Mouse (Mus musculus) MEL (cell line): Measurements from ENCODE around the gene Pigs. TPM values are rescaled to one million over a fixed set of nuclear protein-coding genes. Genes with fewer than 3 reads are reported as not detected.

Experiments used
- DNase-seq: peaks from one replicate; pipeline ENCODE4 v3.0.0; 2011; ENCODE audit warnings: low read depth, low spot score
- H3K27ac ChIP-seq: 2 replicates; pipeline ENCODE4 v1.5.1; 2012; ENCODE audit warnings: low read depth, mild to moderate bottlenecking, control low read depth, low read length, moderate library complexity; ENCODE audit not compliant: control insufficient read depth
- H3K27me3 ChIP-seq, 2 experiments: fragments of 150-350 bp in 1 of 2; sonication (generic) in 1 of 2; 2 replicates each; pipeline ENCODE4 v1.6.1; 2012; ENCODE audit warnings: low read length in 2 of 2, mild to moderate bottlenecking in 2 of 2, improper control_type of control experiment in 1 of 2, moderate library complexity in 1 of 2; ENCODE audit not compliant: insufficient read depth in 2 of 2, control insufficient read depth in 1 of 2
- H3K36me3 ChIP-seq, 2 experiments: 2 replicates each; pipeline ENCODE4 v1.6.1; 2012 to 2014; ENCODE audit warnings: low read length in 2 of 2, improper control_type of control experiment in 1 of 2, inconsistent platforms in 1 of 2, mild to moderate bottlenecking in 1 of 2; ENCODE audit not compliant: insufficient read depth in 2 of 2, control insufficient read depth in 1 of 2
- H3K4me1 ChIP-seq, 2 experiments: fragments of 150-350 bp in 1 of 2; sonication (generic) in 1 of 2; 2 replicates each; pipeline ENCODE4 v1.6.1; 2012; ENCODE audit warnings: low read length in 2 of 2, improper control_type of control experiment in 1 of 2, mild to moderate bottlenecking in 1 of 2; ENCODE audit not compliant: insufficient read depth in 2 of 2, control insufficient read depth in 1 of 2
- H3K4me3 ChIP-seq, 2 experiments: fragments of 150-350 bp in 1 of 2; sonication (generic) in 1 of 2; 2 replicates each; pipeline ENCODE4 v1.5.1; 2012; ENCODE audit warnings: low read depth in 2 of 2, low read length in 2 of 2, mild to moderate bottlenecking in 2 of 2, moderate library complexity in 2 of 2, control low read depth in 1 of 2, improper control_type of control experiment in 1 of 2; ENCODE audit not compliant: control insufficient read depth in 1 of 2, insufficient read depth in 1 of 2
- H3K79me2 ChIP-seq: 2 replicates; pipeline ENCODE4 v1.6.1; 2012; ENCODE audit warnings: mild to moderate bottlenecking, low read length, moderate library complexity; ENCODE audit not compliant: control insufficient read depth, poor library complexity, insufficient read depth
- H3K9ac ChIP-seq: 2 replicates; pipeline ENCODE4 v1.6.1; 2012; ENCODE audit warnings: low read depth, mild to moderate bottlenecking, control low read depth, low read length, moderate library complexity; ENCODE audit not compliant: control insufficient read depth, poor library complexity, severe bottlenecking
- H3K9me3 ChIP-seq: fragments of 150-350 bp; sonication (generic); replicated peaks from 2 replicates; pipeline ENCODE4 v1.6.1; 2012; ENCODE audit warnings: mild to moderate bottlenecking, low read length, improper control_type of control experiment, moderate library complexity; ENCODE audit not compliant: insufficient read depth
- BHLHE40 ChIP-seq: IDR thresholded peaks from 2 replicates; pipeline ENCODE4 v1.6.1; 2012; ENCODE audit warnings: low read depth, mild to moderate bottlenecking, inconsistent platforms, low read length, improper control_type of control experiment, borderline replicate concordance
- E2F4 ChIP-seq: IDR thresholded peaks from 2 replicates; pipeline ENCODE4 v1.6.1; 2011; ENCODE audit warnings: low read depth, low read length, improper control_type of control experiment, borderline replicate concordance
- ELF1 ChIP-seq: IDR thresholded peaks from 2 replicates; pipeline ENCODE4 v1.6.1; 2014; ENCODE audit warnings: low read depth, mild to moderate bottlenecking, inconsistent platforms, low read length, improper control_type of control experiment, moderate library complexity
- ETS1 ChIP-seq: IDR thresholded peaks from 2 replicates; pipeline ENCODE4 v1.6.1; 2012; ENCODE audit warnings: low read depth, mild to moderate bottlenecking, inconsistent platforms, low read length, improper control_type of control experiment, moderate library complexity
- GABPA ChIP-seq: IDR thresholded peaks from 2 replicates; pipeline ENCODE4 v1.6.1; 2012; ENCODE audit warnings: low read depth, mild to moderate bottlenecking, inconsistent platforms, low read length, improper control_type of control experiment, moderate library complexity
- HCFC1 ChIP-seq: IDR thresholded peaks from 2 replicates; pipeline ENCODE4 v1.6.1; 2012; ENCODE audit warnings: low read depth, mild to moderate bottlenecking, inconsistent platforms, low read length, improper control_type of control experiment, moderate library complexity
- MAZ ChIP-seq: IDR thresholded peaks from 2 replicates; pipeline ENCODE4 v1.6.1; 2012; ENCODE audit warnings: low read depth, mild to moderate bottlenecking, inconsistent platforms, low read length, improper control_type of control experiment
- MEF2A ChIP-seq: IDR thresholded peaks from 2 replicates; pipeline ENCODE4 v1.6.1; 2014; ENCODE audit warnings: low read depth, mild to moderate bottlenecking, inconsistent platforms, low read length, improper control_type of control experiment; ENCODE audit not compliant: poor library complexity, insufficient replicate concordance, severe bottlenecking; ENCODE audit errors: extremely low read depth
- MYB ChIP-seq: IDR thresholded peaks from 2 replicates; pipeline ENCODE4 v1.6.1; 2011; ENCODE audit warnings: mild to moderate bottlenecking, low read depth, low read length, improper control_type of control experiment
- MYC ChIP-seq: IDR thresholded peaks from 2 replicates; pipeline ENCODE4 v1.6.1; 2011; ENCODE audit warnings: low read depth, mild to moderate bottlenecking, low read length, improper control_type of control experiment, moderate library complexity
- POLR2A ChIP-seq, 2 experiments: IDR thresholded peaks; 2 replicates each; pipeline ENCODE4 v1.6.1; 2011 to 2012; ENCODE audit warnings: low read length in 2 of 2, mild to moderate bottlenecking in 2 of 2, control low read depth in 1 of 2, improper control_type of control experiment in 1 of 2, low read depth in 1 of 2, moderate library complexity in 1 of 2; ENCODE audit not compliant: control insufficient read depth in 1 of 2, insufficient read depth in 1 of 2, poor library complexity in 1 of 2
- POLR2AphosphoS2 ChIP-seq: IDR thresholded peaks from 2 replicates; pipeline ENCODE4 v1.6.1; 2011; ENCODE audit warnings: low read length, improper control_type of control experiment
- RAD21 ChIP-seq: IDR thresholded peaks from 2 replicates; pipeline ENCODE4 v1.6.1; 2011; ENCODE audit warnings: mild to moderate bottlenecking, low read depth, low read length, improper control_type of control experiment
- SMC3 ChIP-seq: IDR thresholded peaks from 2 replicates; pipeline ENCODE4 v1.6.1; 2011; ENCODE audit warnings: low read depth, low read length, improper control_type of control experiment
- TAL1 ChIP-seq: IDR thresholded peaks from 2 replicates; pipeline ENCODE4 v1.6.1; 2012; ENCODE audit warnings: mild to moderate bottlenecking, inconsistent platforms, low read length, moderate library complexity, mixed read lengths
- UBTF ChIP-seq: IDR thresholded peaks from 2 replicates; pipeline ENCODE4 v1.6.1; 2012; ENCODE audit warnings: low read depth, mild to moderate bottlenecking, inconsistent platforms, low read length, improper control_type of control experiment, moderate library complexity, borderline replicate concordance; ENCODE audit not compliant: insufficient read depth
- ZC3H11A ChIP-seq: IDR thresholded peaks from 2 replicates; pipeline ENCODE4 v1.6.1; 2012; ENCODE audit warnings: low read depth, mild to moderate bottlenecking, inconsistent platforms, low read length, improper control_type of control experiment
- ZMIZ1 ChIP-seq: IDR thresholded peaks from 2 replicates; pipeline ENCODE4 v1.6.1; 2012; ENCODE audit warnings: low read depth, mild to moderate bottlenecking, inconsistent platforms, low read length, improper control_type of control experiment, moderate library complexity
- ZNF384 ChIP-seq: IDR thresholded peaks from 2 replicates; pipeline ENCODE4 v1.6.1; 2012; ENCODE audit warnings: low read depth, mild to moderate bottlenecking, inconsistent platforms, low read length, improper control_type of control experiment
- polyA plus RNA-seq, 2 experiments: library from polyadenylated mRNA; stranded (reverse) in 1 of 2; unstranded in 1 of 2; fragments of >175 nt in 1 of 2; fragments of >200 nt in 1 of 2; gene quantifications; 2 replicates each; pipeline versions ENCODE4 v1.2.1 to v1.2.4; 2012; ENCODE audit warnings: low replicate concordance in 2 of 2, low read depth in 1 of 2; ENCODE audit not compliant: insufficient read length in 2 of 2, insufficient read depth in 1 of 2, missing spikeins in 1 of 2
- total RNA-seq: library from RNA; depleted of rRNA; stranded (reverse); fragments of 300-350 nt; gene quantifications from 2 replicates; pipeline ENCODE4 v1.2.3, GENCODE M21; 2012

Pigs gene
- total and polyA plus RNA-seq, 3 experiments: 28.5 to 97.1 (median 51.2) TPM

DNA sequence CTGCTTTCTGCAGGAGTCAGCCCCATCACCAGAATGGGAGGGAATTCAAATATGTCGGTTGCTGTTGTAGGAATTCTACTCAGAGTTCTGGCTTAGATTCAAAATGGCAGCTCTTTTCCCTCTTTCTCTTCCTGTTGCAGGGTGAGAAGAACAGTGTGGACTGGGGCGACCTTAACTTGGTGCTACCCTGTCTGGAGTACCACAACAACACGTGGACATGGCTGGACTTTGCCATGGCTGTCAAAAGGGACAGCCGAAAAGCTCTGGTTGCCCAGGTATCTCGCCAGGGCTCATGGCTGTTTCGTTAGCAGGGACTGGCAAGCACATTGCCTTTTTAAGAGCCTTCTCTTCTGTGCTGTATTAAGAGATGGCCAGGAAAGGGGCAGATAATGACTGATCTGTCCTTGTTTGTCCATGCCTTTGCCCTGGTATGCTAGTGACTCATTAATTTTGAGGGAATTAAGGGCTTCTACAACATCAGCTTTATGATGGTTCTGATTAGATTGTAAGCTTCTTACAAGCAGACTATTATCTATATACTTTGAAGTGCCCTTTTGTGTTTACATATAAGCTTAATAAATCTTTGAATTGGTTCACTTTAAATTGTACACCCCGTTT lies 39.0 kb upstream of the Pigs start:
- H3K4me3 ChIP-seq: no peak overlapping the region
- H3K27me3 ChIP-seq: no peaks in the 10 kb centered on the region
- H3K9ac ChIP-seq: no peak overlapping the region
- no peak for TF ChIP-seq ELF1
- TF ChIP-seq RAD21: no peak
- no peak for TF ChIP-seq GABPA
- TF ChIP-seq ZMIZ1: no peak
- TF ChIP-seq UBTF: no peak
- TF ChIP-seq BHLHE40: no peak
- no peak for TF ChIP-seq ZC3H11A
- TF ChIP-seq HCFC1: no peak
- no peak for TF ChIP-seq TAL1
- no peak for TF ChIP-seq E2F4
- no peak for TF ChIP-seq MAZ
- TF ChIP-seq MEF2A: no peak
- TF ChIP-seq POLR2AphosphoS2: no peak; the same call in 1 of the 2 replicates
- TF ChIP-seq MYC: no peak
- no peak for TF ChIP-seq POLR2A (IDR thresholded peaks at IDR 0.05; ENCODE audit: control insufficient read depth in 1 of 2, insufficient read depth in 1 of 2, low read depth in 1 of 2, low read length in 2 of 2, poor library complexity in 1 of 2)
- no peak for TF ChIP-seq ZNF384
- no peaks in the 10 kb centered on the region for H3K9me3 ChIP-seq
- H3K79me2 ChIP-seq: no peaks in the 10 kb centered on the region
- DNase-seq: no peak
- H3K27ac ChIP-seq: no peak overlapping the region
- H3K36me3 ChIP-seq: peaks cover 0 to 23% of the 10 kb centered on the region in 2 experiments; a peak in 2 of 4 replicates
- no peaks in the 10 kb centered on the region for H3K4me1 ChIP-seq

DNA sequence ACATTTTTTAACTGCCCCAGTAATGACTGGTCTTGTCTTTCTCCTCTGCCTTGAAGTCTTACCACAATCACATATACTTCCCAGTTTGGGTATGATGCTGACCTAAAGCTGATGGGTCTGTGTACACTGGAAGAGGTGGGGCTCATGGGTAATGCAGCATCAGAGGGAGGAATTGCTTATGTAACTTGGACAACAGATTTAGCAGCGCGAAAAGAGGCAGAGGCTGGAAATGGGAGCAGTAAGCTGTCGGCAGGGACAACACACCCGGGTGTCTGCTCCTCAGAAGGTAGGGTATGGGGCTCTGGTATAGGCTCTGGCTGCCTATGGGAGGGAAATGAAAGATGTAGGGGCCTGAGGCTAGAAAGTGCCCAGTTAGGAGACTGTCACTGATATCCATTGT lies 37.6 kb upstream of the Pigs start, which contains the start of gene BC030499:
BC030499 (plus strand) TSS at position 188 of the 400 bp plus-strand sequence.
- H3K4me3 ChIP-seq: no peak within 1 kb of the TSS
- H3K27ac ChIP-seq: no peak within 1 kb of the TSS
- no peak within 1 kb of the TSS for H3K9ac ChIP-seq
- TF ChIP-seq SMC3 (no peak), ETS1 (no peak), MYB (no peak), ZMIZ1 (no peak)
- TF ChIP-seq, all 39 proteins: peak for 0
- no peaks in the 10 kb centered on the region for H3K4me1 ChIP-seq
- no peaks in the 10 kb centered on the region for H3K79me2 ChIP-seq
- no peaks in the 10 kb centered on the region for H3K27me3 ChIP-seq
- no peak for DNase-seq
- H3K9me3 ChIP-seq: no peaks in the 10 kb centered on the region
- peaks cover 0 to 18% of the 10 kb centered on the region in 2 experiments; a peak in 2 of 4 replicates for H3K36me3 ChIP-seq
